9 mouse cellular contexts compared by ENCODE assay signal in genomic region chr12:105906584-105906983, GRCm38 (mm10).
DNase-seq lines count a peak whose midpoint lies in the region; ATAC-seq lines count a peak whose summit lies in the region.
"Had no signal": no experiment of that assay in that cellular context is flagged by ENCODE, and none has a peak within 500 bp of the region (broad histone marks: within the 10 kb centered on the region; RNA-seq: fewer than 3 reads in every experiment).

No protein-coding gene starts in this region.

- no peak overlapping the region for H3K9ac ChIP-seq in embryonic facial prominence, embryonic 11.5 days (replicated peaks; ENCODE audit: low read length)
- H3K9ac ChIP-seq in intestine, embryonic 14.5 days (ENCODE audit: low read length), result no peak overlapping the region

- H3K4me1 ChIP-seq in embryonic facial prominence, embryonic 11.5 days (ENCODE audit: control insufficient read depth, insufficient read depth, low read length), result peaks cover 2% of the 10 kb centered on the region; the same call in 1 of the 2 replicates
- 0 out of 2 replicates have a peak, but pooled peaks cover 4% of the 10 kb centered on the region for H3K4me1 ChIP-seq in intestine, embryonic 14.5 days (replicated peaks; ENCODE audit: control insufficient read depth, insufficient read depth, low read length)

- no peaks in the 10 kb centered on the region for H3K36me3 ChIP-seq in embryonic facial prominence, embryonic 11.5 days (replicated peaks; ENCODE audit: control insufficient read depth, insufficient read depth, low read depth, low read length)
- no peaks in the 10 kb centered on the region for H3K36me3 ChIP-seq in intestine, embryonic 14.5 days (ENCODE audit: control insufficient read depth, insufficient read depth, low read length)

- no peak overlapping the region for H3K4me3 ChIP-seq in embryonic facial prominence, embryonic 11.5 days (ENCODE audit: low read depth, low read length)
- no peak overlapping the region for H3K4me3 ChIP-seq in intestine, embryonic 14.5 days (ENCODE audit: low read depth, low read length)
- H3K4me3 ChIP-seq: myocyte had no signal

- no peak overlapping the region for H3K27ac ChIP-seq in embryonic facial prominence, embryonic 11.5 days (replicated peaks; ENCODE audit: low read depth, low read length)
- no peak overlapping the region for H3K27ac ChIP-seq in intestine, embryonic 14.5 days (ENCODE audit: low read depth)

- DNase-seq in spleen, adult 12 weeks (ENCODE audit: low spot score), result peak; percentile 58
- DNase-seq in spleen, adult 18-20 months, result no peak
- DNase-seq in embryonic facial prominence, embryonic 11.5 days (ENCODE audit: low spot score), result peak; percentile 48
- peak; percentile 69 for DNase-seq in intestine, embryonic 14.5 days (ENCODE audit: low spot score)
- peak; percentile 12 to 24 for DNase-seq in spleen, postnatal 36 days (ENCODE audit: low spot score in 2 of 2)
- no peak for DNase-seq in urinary bladder, postnatal 25 days (ENCODE audit: low spot score)
- DNase-seq in layer of hippocampus, adult 8-10 months (ENCODE audit: low spot score in 2 of 2), result no peak

- ATAC-seq in embryonic facial prominence, embryonic 11.5 days (replicated peaks; ENCODE audit: insufficient number of reproducible peaks, low FRiP score, low TSS enrichment, low read depth), result no peak
- ATAC-seq in intestine, embryonic 14.5 days (replicated peaks; ENCODE audit: low FRiP score, low TSS enrichment, low read depth), result no peak
- ATAC-seq in activated CD4-positive, CD25-positive, alpha-beta regulatory T cell, adult 4 months, result no peak

- no peaks in the 10 kb centered on the region for H3K27me3 ChIP-seq in embryonic facial prominence, embryonic 11.5 days (ENCODE audit: control insufficient read depth, insufficient read depth, low read length)
- H3K27me3 ChIP-seq in intestine, embryonic 14.5 days (replicated peaks; ENCODE audit: control insufficient read depth, insufficient read depth, low read length), result no peaks in the 10 kb centered on the region

- no peak overlapping the region for H3K4me2 ChIP-seq in embryonic facial prominence, embryonic 11.5 days (ENCODE audit: low read depth, low read length)
- no peak overlapping the region for H3K4me2 ChIP-seq in intestine, embryonic 14.5 days (ENCODE audit: low read length)

- no peaks in the 10 kb centered on the region for H3K9me3 ChIP-seq in embryonic facial prominence, embryonic 11.5 days (replicated peaks; ENCODE audit: control insufficient read depth, low read length)
- no peaks in the 10 kb centered on the region for H3K9me3 ChIP-seq in intestine, embryonic 14.5 days (ENCODE audit: control insufficient read depth, low read length)

- 32% methylated on average over 7 of the region's 7 CpGs for WGBS in embryonic facial prominence, embryonic 11.5 days
- WGBS in intestine, embryonic 14.5 days, result 21% methylated on average over 7 of the region's 7 CpGs

Comparison
In these comparisons a context has a peak if more than half of its experiments do, and no peak if none do; other contexts are left out.
1. DNase-seq: peak in spleen, adult 12 weeks (single experiment), embryonic facial prominence, embryonic 11.5 days (single experiment), intestine, embryonic 14.5 days (single experiment) and spleen, postnatal 36 days (2 of 2); none in spleen, adult 18-20 months (0 of 2), urinary bladder, postnatal 25 days (single experiment) and layer of hippocampus, adult 8-10 months (0 of 2).